Mouse (Mus musculus) cerebellum, postnatal 10 days (tissue): ENCODE data around the gene Hist2h2aa2.

Source experiments
- DNase-seq, 2 experiments: peaks; one replicate each; pipeline ENCODE4 v3.0.0; 2021; ENCODE audit warnings: mixed read lengths in 2 of 2

The Hist2h2aa2 gene

DNA sequence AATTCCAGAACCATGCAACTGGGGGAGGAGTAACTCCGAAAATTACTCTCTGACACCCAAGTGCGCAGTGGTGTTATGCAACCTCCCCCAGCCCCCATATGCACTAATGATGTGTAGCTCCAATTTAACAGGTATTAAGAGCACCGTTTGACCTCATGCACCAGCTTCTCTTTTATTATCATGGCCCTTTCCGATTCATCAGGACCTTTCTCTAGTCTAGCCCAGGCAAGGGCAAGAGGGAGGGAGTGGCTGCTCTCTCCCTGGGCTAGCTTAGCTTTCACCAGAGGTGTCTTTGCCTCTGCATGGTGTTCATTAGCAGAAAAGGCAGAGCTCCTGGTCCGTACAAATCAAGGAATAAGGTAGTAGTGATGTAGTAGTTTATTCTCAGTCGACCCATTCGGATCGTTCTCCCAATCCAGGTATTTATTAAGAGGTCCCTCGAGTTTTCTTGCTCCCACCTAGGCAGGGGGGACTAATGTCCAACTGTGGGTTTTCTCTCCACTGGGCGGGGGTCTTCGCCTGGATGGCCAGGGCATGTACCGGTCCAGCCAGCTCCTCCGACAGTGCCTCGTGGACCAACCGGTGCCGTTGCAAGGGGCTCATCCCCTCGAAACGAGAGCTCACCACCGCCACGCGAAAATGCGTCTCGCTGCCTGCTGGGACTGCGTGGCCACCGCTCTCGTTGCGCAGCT is 43.5 kb downstream of the Hist2h2aa2 start:
- DNase-seq = no peak

DNA sequence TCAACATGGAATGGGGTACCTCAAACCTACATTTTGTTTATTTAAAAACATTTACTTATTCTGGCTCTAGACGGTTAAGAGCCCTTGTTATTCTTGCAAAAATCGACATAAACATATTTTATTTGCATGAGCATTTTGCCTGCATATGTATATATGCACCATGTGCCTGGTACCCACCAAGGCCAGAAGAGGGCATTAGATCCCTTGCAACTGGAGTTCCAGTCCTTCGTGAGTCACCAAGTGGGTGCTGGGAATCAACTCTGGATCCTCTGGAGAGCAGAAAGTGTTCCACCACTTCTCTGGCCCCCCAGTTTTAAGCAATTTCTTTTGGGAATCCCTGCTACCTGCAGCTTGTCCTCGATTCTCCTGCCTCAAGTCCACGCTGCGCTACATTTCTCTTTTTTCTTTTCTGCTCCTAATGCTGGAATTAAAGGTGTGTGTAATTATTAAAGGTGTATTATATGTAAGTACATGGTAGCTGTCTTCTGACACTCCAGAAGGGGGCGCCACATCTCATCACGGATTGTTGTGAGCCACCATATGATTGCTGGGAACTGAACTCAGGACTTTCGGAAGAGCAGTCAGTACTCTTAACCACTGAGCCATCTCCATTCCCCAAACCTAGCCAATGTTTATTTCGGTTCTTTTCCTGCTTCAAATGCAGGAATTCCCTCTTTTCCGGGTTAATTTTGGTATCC is 44.3 kb downstream of the Hist2h2aa2 start:
- peak; percentile 54 to 59 for DNase-seq

DNA sequence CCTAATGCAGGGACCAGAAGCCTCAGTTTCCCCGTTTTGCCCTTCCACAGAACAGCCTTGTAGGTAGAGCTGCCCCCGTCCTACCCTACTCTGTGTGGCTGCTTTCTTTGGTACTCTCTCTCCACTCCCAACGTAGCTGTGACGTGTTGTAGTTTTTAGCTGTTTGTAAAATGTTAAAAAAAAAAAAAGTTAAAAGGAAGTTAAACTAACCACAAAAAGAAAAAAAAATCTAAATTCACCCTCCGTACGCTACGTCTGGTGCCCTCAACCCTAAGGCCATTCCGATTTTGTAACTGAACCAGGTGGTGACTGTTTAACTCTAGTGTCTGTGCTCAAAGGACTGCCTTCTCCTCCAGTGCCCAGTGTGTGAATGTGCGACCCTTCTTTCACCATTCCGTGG is 45.1 kb downstream of the Hist2h2aa2 start:
- DNase-seq = no peak

DNA sequence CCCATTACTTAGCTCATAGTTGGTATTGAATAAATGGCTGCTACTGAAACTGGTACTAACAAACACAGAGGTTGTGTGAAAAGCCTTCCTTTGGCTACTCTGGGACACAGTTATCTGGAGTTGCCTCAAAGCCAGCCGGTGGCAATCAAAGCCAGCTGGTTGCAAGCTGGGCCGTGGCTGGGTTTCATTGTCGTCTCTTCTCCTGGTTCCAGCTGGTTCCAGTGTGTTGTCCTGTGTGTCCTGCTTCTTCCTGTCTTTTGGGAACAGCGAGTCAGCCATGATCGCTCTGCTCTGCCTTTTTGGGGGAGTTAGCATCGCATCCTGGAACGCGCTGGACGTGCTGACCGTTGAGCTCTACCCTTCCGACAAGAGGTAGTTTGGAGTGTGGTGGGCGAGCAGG is 47.1 kb downstream of the Hist2h2aa2 start:
- DNase-seq = no peak
